Mouse (Mus musculus): Measurements from ENCODE around the gene Cdc42ep1. TPM values are rescaled to one million over a fixed set of nuclear protein-coding genes. Genes with fewer than 3 reads are reported as not detected.
A peak's percentile ranks its signal among the peaks of the same experiment; 100 is the strongest.

Cdc42ep1 gene
- polyA plus RNA-seq, 1 experiment from 2014 or later, result 40.8 TPM

DNA sequence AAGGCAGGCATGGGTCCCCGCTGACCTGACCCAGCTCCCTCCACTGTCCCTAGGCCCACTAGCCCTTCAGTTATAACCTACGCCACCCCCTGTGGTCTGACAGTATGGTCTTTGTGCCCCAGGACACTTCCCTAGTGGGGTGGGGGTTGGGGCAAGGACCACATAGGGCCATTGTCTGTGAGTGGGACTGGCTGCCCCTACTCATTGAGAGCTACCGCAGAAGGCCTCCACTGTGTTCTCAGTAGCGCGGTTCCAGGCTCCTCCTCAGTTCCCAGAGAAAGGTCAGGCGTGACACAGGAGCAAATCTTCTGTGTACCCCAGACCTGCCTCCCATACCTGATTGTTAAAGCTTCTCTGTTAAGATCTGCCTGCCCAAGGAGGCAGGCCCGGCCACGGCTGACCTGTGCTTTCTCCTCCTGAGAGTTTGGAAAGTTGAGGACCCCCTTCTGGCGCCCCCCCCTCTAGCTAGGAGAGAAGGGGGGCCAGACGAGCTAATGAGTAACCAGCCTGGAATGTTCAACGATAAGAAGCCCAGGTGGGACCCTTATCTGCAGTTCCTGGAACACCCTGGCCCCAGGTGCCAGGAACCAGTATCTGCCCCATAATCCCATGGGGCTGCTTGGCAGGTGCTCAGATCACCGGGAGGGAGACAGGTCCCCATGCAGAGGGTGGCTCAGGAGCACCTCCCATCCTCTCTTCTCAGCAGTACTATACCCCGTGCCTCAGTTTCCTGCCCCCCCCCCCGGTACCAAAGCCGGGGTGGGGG is 7.8 kb downstream of the Cdc42ep1 start:
- Histone ChIP-seq H3K4me2 (no peak overlapping the region), H3K4me1 (replicated peaks) (peaks cover 50% of the 10 kb centered on the region), H3K9me3 (replicated peaks) (no peaks in the 10 kb centered on the region), H3K9ac (no peak overlapping the region), H3K36me3 (peaks cover 30% of the 10 kb centered on the region), H3K4me3 (no peak overlapping the region), H3K27me3 (replicated peaks) (no peaks in the 10 kb centered on the region), H3K27ac (ENCODE audit: poor library complexity, severe bottlenecking) (no peak overlapping the region)
- no peak for ATAC-seq (ENCODE audit: insufficient number of reproducible peaks, low FRiP score)
- 59% methylated on average over 15 of the region's 15 CpGs for WGBS

DNA sequence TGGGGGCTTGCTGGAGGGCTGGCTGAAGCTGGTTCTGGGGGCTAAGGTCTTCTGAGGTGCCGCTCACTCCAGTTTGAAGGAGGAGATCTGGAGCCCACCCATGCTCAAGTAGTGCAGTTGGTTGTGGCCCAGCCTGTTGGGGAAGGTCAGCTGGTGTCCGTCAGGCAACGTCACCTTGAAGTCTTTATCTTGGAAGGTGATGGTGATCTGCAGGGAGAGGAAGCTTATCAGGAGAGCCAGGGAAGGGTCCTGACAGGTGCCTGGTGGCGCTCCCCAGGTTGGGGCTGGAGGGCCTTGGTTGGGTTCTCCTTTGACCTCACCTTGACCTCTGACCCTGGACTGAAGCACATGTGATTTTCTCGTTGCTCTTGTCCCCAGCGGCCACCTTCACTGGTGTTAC is 8.5 kb downstream of the Cdc42ep1 start:
- peaks cover 43% of the 10 kb centered on the region for H3K4me1 ChIP-seq (replicated peaks)
- 46% methylated on average over 6 of the region's 6 CpGs for WGBS

DNA sequence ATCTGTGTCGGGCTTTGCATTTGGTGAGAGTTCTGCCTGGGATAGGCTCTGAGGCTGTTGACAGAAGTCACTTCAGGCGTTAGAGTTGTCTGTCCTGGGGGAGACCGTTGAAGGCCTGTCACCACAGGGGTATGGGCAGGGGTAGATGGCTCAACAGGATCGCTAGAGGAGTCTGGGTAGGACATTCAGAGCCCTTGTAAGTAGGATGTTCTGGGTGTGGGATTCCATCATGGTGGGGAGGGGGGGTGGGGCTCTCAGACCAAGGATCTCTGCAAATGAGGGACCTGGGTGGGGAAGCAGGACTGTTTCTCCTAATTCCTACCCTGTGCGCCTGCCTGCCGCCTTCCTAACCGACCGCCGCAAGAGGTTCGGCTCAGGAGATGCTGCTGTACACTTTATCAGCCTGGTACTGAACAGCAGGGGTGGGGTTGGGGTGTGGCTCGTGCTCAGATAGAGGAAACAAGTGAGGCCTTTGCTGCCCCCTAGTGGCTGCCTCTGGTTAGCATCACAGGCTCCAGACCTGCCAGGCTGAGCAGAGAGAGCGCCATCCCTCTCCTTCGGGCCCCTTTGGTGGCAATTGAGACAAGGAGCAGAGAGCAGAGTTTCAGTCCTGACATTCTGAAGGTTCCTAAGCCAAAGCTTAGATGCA is 9.2 kb downstream of the Cdc42ep1 start:
- WGBS, result 4% methylated on average over 13 of the region's 13 CpGs
- no peaks in the 10 kb centered on the region for H3K9me3 ChIP-seq (replicated peaks)
- H3K27ac ChIP-seq (ENCODE audit: poor library complexity, severe bottlenecking), result no peak overlapping the region
- H3K9ac ChIP-seq, result 0 out of 2 replicates have a peak overlapping the region, but pooled peaks have one; percentile 5
- H3K4me1 ChIP-seq (replicated peaks), result peaks cover 37% of the 10 kb centered on the region
- H3K27me3 ChIP-seq (replicated peaks), result 0 out of 2 replicates have a peak, but pooled peaks cover 6% of the 10 kb centered on the region
- H3K36me3 ChIP-seq, result peaks cover 30% of the 10 kb centered on the region
- H3K4me2 ChIP-seq, result peak overlapping the region; percentile 45
- ATAC-seq (ENCODE audit: insufficient number of reproducible peaks, low FRiP score), result peak; percentile 60
- no peak overlapping the region for H3K4me3 ChIP-seq

More for the DNA sequence above, 8.5 kb downstream of the Cdc42ep1 start:
- Histone ChIP-seq H3K4me2 (no peak overlapping the region), H3K27me3 (replicated peaks) (0 out of 2 replicates have a peak, but pooled peaks cover under 1% of the 10 kb centered on the region), H3K9ac (0 out of 2 replicates have a peak overlapping the region, but pooled peaks have one; percentile 10), H3K36me3 (peaks cover 30% of the 10 kb centered on the region), H3K27ac (ENCODE audit: poor library complexity, severe bottlenecking) (peak overlapping the region; percentile 4; the same call in 1 of the 2 replicates), H3K9me3 (replicated peaks) (no peaks in the 10 kb centered on the region), H3K4me3 (no peak overlapping the region)
- ATAC-seq (ENCODE audit: insufficient number of reproducible peaks, low FRiP score), result peak; percentile 22; the same call in 1 of the 2 replicates

DNA sequence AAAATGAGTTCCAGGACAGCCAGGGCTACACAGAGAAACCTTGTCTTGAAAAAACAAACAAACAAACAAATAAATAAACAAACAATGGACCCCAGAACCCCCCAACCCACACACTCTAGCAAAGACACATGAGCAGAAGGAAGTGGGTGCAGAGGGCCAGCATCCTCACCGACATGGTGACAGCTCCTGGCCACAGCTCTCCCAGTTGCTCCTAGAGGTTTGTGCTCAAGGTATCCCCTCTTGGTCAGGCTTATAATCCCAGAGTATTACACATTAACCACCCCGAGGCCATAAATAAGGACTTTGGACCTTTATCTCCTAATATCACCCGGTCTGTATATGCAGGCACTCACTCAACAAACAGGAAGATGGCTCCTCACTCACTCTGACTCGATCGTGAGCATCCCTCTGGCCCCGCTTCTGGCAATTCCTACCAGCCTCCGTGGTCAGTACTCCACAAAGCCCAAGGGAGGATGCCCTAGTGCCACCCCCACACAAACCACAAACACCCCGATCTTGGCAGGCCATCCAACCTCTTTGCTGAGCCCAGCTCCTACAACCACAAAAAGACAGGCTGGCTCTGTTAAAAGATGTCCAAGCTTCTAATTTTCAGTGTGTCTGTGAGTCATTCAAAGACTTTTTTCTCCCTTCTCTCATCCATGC is 13.0 kb downstream of the Cdc42ep1 start, which contains the start of gene Lgals2:
Gene Lgals2 (minus strand): TSS at position 227 of the 663 bp plus-strand sequence.
- no peak for ATAC-seq (ENCODE audit: insufficient number of reproducible peaks, low FRiP score)
- no peak within 1 kb of the TSS for H3K27ac ChIP-seq (ENCODE audit: poor library complexity, severe bottlenecking)
- 0 out of 2 replicates have a peak, but pooled peaks cover 6% of the 10 kb centered on the region for H3K27me3 ChIP-seq (replicated peaks)
- no peaks in the 10 kb centered on the region for H3K36me3 ChIP-seq
- no peak within 1 kb of the TSS for H3K4me3 ChIP-seq
- peaks cover 24% of the 10 kb centered on the region for H3K4me1 ChIP-seq (replicated peaks)
- H3K4me2 ChIP-seq, result no peak within 1 kb of the TSS
- no peaks in the 10 kb centered on the region for H3K9me3 ChIP-seq (replicated peaks)
- H3K9ac ChIP-seq, result no peak within 1 kb of the TSS
- WGBS, result 64% methylated on average over 8 of the region's 8 CpGs

DNA sequence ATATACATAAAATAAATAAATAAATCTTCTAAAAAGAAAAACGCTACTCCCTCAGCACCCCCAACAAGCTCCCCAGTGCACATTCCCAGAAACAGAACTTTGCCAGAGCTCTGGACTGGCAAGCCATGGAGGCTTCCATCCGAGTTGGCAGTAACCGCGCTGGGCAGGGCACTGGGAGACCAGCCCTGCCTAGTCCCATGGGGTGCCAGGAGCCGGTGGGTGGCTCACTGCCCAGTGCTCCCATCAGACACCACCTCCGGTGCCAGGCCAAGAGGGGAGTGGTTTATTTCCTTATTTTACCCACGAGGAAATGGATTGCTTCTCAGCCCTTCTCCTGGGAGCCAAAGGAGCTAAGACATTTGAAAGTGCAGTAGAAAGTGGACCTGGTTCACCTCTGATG is 14.6 kb downstream of the Cdc42ep1 start:
- H3K27ac ChIP-seq (ENCODE audit: poor library complexity, severe bottlenecking), result no peak overlapping the region
- ATAC-seq (ENCODE audit: insufficient number of reproducible peaks, low FRiP score), result no peak
- no peak overlapping the region for H3K4me2 ChIP-seq
- H3K9me3 ChIP-seq (replicated peaks), result no peaks in the 10 kb centered on the region
- H3K4me1 ChIP-seq (replicated peaks), result peaks cover 8% of the 10 kb centered on the region
- H3K9ac ChIP-seq, result no peak overlapping the region
- no peak overlapping the region for H3K4me3 ChIP-seq
- H3K36me3 ChIP-seq, result no peaks in the 10 kb centered on the region
- 78% methylated on average over 7 of the region's 7 CpGs for WGBS
- H3K27me3 ChIP-seq (replicated peaks), result 0 out of 2 replicates have a peak, but pooled peaks cover 6% of the 10 kb centered on the region

DNA sequence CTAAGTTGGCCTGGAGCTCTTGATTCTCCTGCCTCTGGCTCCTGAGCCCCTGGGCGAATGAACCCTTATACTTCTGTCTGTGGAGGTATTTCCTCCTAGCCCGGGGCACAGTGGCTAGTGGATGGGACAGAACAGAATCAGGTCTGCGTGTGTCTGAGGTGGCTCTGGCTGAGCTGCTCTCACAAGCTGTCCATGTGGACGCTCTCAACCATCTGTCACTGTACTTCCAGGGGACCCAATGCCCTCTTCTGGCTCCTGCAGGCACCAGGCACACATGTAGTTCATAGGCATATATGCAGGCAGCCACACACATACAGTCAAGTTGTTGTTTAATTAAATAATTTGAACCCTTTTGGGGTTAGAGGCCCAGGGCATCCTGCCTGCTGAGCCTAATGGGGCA is 16.9 kb downstream of the Cdc42ep1 start:
- ATAC-seq (ENCODE audit: insufficient number of reproducible peaks, low FRiP score), result no peak

DNA sequence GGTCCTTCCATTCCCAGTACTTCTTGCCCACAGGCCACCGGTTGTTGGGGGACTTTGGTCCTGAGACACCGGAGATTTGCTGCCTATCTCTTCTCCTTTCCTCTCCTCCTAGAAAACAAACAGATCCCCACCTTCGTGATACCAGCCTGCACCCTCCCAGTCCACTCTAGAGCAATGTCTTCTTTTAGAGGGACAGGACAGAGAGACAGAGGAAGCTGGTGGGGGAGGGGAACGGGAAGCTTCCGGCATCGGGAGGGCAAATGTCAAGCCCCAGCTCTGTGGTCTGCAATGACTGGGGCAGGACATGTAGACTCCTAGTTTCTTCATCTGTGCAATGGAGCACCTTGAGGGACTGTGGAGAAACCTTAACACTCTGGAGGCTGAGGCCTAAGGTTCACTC is 17.3 kb downstream of the Cdc42ep1 start:
- no peak overlapping the region for H3K9ac ChIP-seq
- H3K36me3 ChIP-seq, result no peaks in the 10 kb centered on the region
- 0 out of 2 replicates have a peak, but pooled peaks cover 6% of the 10 kb centered on the region for H3K27me3 ChIP-seq (replicated peaks)
- H3K9me3 ChIP-seq (replicated peaks), result no peaks in the 10 kb centered on the region
- no peak for ATAC-seq (ENCODE audit: insufficient number of reproducible peaks, low FRiP score)
- peaks cover 19% of the 10 kb centered on the region for H3K4me1 ChIP-seq (replicated peaks)
- WGBS, result 37% methylated on average over 6 of the region's 6 CpGs
- H3K27ac ChIP-seq (ENCODE audit: poor library complexity, severe bottlenecking), result no peak overlapping the region
- H3K4me2 ChIP-seq, result no peak overlapping the region
- no peak overlapping the region for H3K4me3 ChIP-seq

More for the DNA sequence above, 16.9 kb downstream of the Cdc42ep1 start:
- Histone ChIP-seq H3K27me3 (replicated peaks) (0 out of 2 replicates have a peak, but pooled peaks cover 6% of the 10 kb centered on the region), H3K4me3 (no peak overlapping the region), H3K27ac (ENCODE audit: poor library complexity, severe bottlenecking) (no peak overlapping the region), H3K4me2 (no peak overlapping the region), H3K9ac (no peak overlapping the region), H3K9me3 (replicated peaks) (no peaks in the 10 kb centered on the region), H3K4me1 (replicated peaks) (peaks cover 19% of the 10 kb centered on the region), H3K36me3 (no peaks in the 10 kb centered on the region)
- 64% methylated on average over 4 of the region's 4 CpGs for WGBS

DNA sequence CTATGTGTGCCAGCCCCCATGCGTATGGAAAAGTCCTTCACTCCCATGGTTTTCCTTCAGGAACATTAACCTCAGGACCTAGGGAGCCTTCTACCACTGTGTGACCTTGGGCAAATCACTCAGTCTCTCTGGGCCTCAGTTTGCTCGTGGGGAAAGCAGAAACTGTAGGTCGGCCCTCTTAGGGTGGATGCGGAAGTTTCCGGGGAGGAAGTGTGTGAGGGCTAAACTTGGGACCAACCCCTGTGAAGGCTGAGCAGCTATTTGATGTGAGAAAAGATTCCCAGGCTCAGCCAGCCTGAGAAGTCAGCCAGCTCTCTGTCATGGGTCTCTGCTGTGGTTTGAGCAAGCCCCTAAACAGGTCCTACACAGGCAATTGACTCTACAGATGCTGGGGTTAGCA is 19.9 kb downstream of the Cdc42ep1 start:
- WGBS, result 79% methylated on average over 5 of the region's 5 CpGs
- no peaks in the 10 kb centered on the region for H3K27me3 ChIP-seq (replicated peaks)
- no peak for ATAC-seq (ENCODE audit: insufficient number of reproducible peaks, low FRiP score)

DNA sequence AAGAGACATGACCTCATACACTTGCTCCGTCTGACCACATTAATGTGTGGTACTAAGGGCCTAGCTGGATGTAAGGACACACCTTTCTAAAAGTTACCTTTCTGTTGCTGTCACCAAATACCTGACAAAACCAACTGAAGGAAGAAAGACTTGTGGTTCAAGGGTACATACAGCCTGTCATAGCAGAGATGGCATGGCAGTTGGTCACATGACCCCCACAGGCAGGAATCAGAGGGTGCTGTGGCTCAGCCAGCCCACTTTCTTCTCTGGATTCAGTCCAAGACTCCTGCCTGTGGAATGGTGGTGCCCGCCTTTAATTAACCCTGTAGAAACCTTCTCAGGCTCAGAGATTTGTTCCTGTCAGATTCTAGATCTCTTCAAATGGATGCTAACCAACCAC is 20.7 kb downstream of the Cdc42ep1 start:
- 64% methylated on average over 2 of the region's 2 CpGs for WGBS
- Histone ChIP-seq H3K27me3 (replicated peaks) (no peaks in the 10 kb centered on the region), H3K27ac (ENCODE audit: poor library complexity, severe bottlenecking) (no peak overlapping the region), H3K4me1 (replicated peaks) (peaks cover 22% of the 10 kb centered on the region), H3K36me3 (no peaks in the 10 kb centered on the region), H3K4me3 (no peak overlapping the region), H3K9me3 (replicated peaks) (no peaks in the 10 kb centered on the region), H3K4me2 (no peak overlapping the region), H3K9ac (no peak overlapping the region)
- ATAC-seq (ENCODE audit: insufficient number of reproducible peaks, low FRiP score), result no peak

More for the DNA sequence above, 19.9 kb downstream of the Cdc42ep1 start:
- H3K9ac ChIP-seq, result no peak overlapping the region
- no peaks in the 10 kb centered on the region for H3K36me3 ChIP-seq
- peaks cover 19% of the 10 kb centered on the region for H3K4me1 ChIP-seq (replicated peaks)
- no peak overlapping the region for H3K27ac ChIP-seq (ENCODE audit: poor library complexity, severe bottlenecking)
- H3K4me2 ChIP-seq, result no peak overlapping the region
- H3K4me3 ChIP-seq, result no peak overlapping the region
- H3K9me3 ChIP-seq (replicated peaks), result no peaks in the 10 kb centered on the region

DNA sequence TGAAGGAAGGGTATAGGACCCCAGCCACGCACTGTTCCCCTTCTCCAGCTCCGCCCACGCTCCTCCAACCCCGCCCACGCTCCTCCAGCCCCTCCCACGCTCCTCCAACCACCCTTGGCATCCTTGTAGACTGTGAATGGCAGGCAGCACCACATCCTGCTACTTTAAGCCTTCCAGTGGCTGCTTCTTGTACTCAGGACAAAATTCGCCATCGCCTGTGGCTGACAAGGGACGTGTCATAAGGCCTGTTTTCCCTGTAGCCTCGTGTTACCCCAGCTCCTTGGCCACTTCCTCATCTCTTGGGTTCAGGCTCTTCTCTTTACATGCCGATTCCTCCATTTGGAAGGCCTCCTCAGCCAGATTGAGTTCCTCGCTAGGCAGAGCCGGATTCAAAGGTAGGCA is 21.4 kb downstream of the Cdc42ep1 start:
- H3K27ac ChIP-seq (ENCODE audit: poor library complexity, severe bottlenecking), result no peak overlapping the region
- peaks cover 28% of the 10 kb centered on the region for H3K4me1 ChIP-seq (replicated peaks)
- H3K4me3 ChIP-seq, result no peak overlapping the region
- H3K27me3 ChIP-seq (replicated peaks), result no peaks in the 10 kb centered on the region
- no peak overlapping the region for H3K9ac ChIP-seq
- H3K36me3 ChIP-seq, result no peaks in the 10 kb centered on the region
- ATAC-seq (ENCODE audit: insufficient number of reproducible peaks, low FRiP score), result no peak
- WGBS, result 42% methylated on average over 13 of the region's 13 CpGs
- no peaks in the 10 kb centered on the region for H3K9me3 ChIP-seq (replicated peaks)
- H3K4me2 ChIP-seq, result no peak overlapping the region

DNA sequence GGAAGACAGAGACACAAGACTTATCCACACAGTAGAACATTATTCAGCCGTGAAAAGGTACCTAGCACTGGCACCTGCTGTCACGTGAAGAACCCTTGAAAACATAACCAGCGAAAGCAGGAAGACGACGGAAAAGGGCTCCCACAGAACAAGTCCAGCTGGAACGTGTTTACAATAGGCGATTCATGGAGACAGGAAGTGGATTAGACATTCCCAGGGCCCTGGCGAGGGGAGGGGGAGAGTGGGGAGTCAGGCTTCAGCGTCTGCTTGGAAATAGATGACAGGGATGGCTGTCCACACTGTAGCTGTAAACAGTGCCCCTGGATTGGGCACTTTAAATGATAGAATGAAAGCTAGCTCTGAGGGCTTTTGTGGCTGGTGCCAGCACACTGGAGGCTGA is 26.0 kb downstream of the Cdc42ep1 start:
- no peak overlapping the region for H3K4me3 ChIP-seq
- no peaks in the 10 kb centered on the region for H3K27me3 ChIP-seq (replicated peaks)
- H3K4me2 ChIP-seq, result no peak overlapping the region
- H3K9ac ChIP-seq, result peak overlapping the region; percentile 52; the same call in 1 of the 2 replicates
- no peaks in the 10 kb centered on the region for H3K9me3 ChIP-seq (replicated peaks)
- no peaks in the 10 kb centered on the region for H3K36me3 ChIP-seq
- H3K27ac ChIP-seq (ENCODE audit: poor library complexity, severe bottlenecking), result peak overlapping the region; percentile 81
- WGBS, result 33% methylated on average over 9 of the region's 9 CpGs
- H3K4me1 ChIP-seq (replicated peaks), result peaks cover 18% of the 10 kb centered on the region
- peak; percentile 60 for ATAC-seq (ENCODE audit: insufficient number of reproducible peaks, low FRiP score)

Data from heart, embryonic 12.5 days (tissue).